Mouse (Mus musculus) heart, embryonic 13.5 days (tissue): ENCODE data around the gene Rab4b. TPM values are rescaled to one million over a fixed set of nuclear protein-coding genes. Genes with fewer than 3 reads are reported as not detected.

Source experiments
- ATAC-seq: fragments of 200-750 bp; cut with Nextera tagmentation; 2 replicates; pipeline ENCODE4 v1.8.0; 2017; ENCODE audit warnings: moderate TSS enrichment; ENCODE audit not compliant: insufficient number of reproducible peaks, low FRiP score, low TSS enrichment; ENCODE audit errors: extremely low read depth
- H3K27ac ChIP-seq: fragments of 300-500 bp; sonication (generic); replicated peaks from 2 replicates; pipeline ENCODE4 v1.5.1; 2015; ENCODE audit warnings: moderate library complexity, mild to moderate bottlenecking, inconsistent platforms
- H3K27me3 ChIP-seq: fragments of 300-500 bp; sonication (generic); replicated peaks from 2 replicates; pipeline ENCODE4 v1.6.1; 2015; ENCODE audit warnings: mild to moderate bottlenecking, inconsistent platforms
- H3K36me3 ChIP-seq: fragments of 300-500 bp; sonication (generic); 2 replicates; pipeline ENCODE4 v1.6.1; 2015; ENCODE audit warnings: mild to moderate bottlenecking, inconsistent platforms
- H3K4me1 ChIP-seq: fragments of 300-500 bp; sonication (generic); 2 replicates; pipeline ENCODE4 v1.6.1; 2015; ENCODE audit warnings: inconsistent platforms
- H3K4me2 ChIP-seq: fragments of 300-500 bp; sonication (generic); 2 replicates; pipeline ENCODE4 v1.6.1; 2015; ENCODE audit warnings: inconsistent platforms, mild to moderate bottlenecking, moderate library complexity
- H3K4me3 ChIP-seq: fragments of 300-500 bp; sonication (generic); 2 replicates; pipeline ENCODE4 v1.5.1; 2015; ENCODE audit warnings: moderate library complexity, mild to moderate bottlenecking, inconsistent platforms
- H3K9ac ChIP-seq: fragments of 300-500 bp; sonication (generic); 2 replicates; pipeline ENCODE4 v1.6.1; 2015; ENCODE audit warnings: inconsistent platforms, mild to moderate bottlenecking, moderate library complexity
- H3K9me3 ChIP-seq: fragments of 300-500 bp; sonication (generic); 2 replicates; pipeline ENCODE4 v1.6.1; 2016; ENCODE audit warnings: inconsistent platforms
- WGBS: fragments of 180-500 bp; shearing (Covaris S2); methylation state at CpG from one replicate; pipeline ENCODE4 v1.1.7; 2015; ENCODE audit warnings: mixed read lengths; 5-methylcytosine and 5-hydroxymethylcytosine counted together
- polyA plus RNA-seq: library from polyadenylated mRNA; unstranded; fragments of >200 nt; fragmentation: Nextera tagmentation; extraction: Ambion mirVana; gene quantifications from 2 replicates; pipeline ENCODE4 v1.2.1, GENCODE M21; 2015

Gene Rab4b
- polyA plus RNA-seq, 1 experiment from 2014 or later, result 48.8 TPM

- no peak overlapping the region for H3K9ac ChIP-seq
- 68% methylated on average over 1 of the region's 1 CpGs for WGBS
- H3K27ac ChIP-seq, result no peak overlapping the region
- H3K4me2 ChIP-seq, result no peak overlapping the region
- H3K9me3 ChIP-seq, result no peaks in the 10 kb centered on the region
- H3K27me3 ChIP-seq, result no peaks in the 10 kb centered on the region
- H3K4me1 ChIP-seq, result peaks cover 24% of the 10 kb centered on the region
- no peak for ATAC-seq
- no peak overlapping the region for H3K4me3 ChIP-seq
- peaks cover 44% of the 10 kb centered on the region for H3K36me3 ChIP-seq
Measured at GRCm38 (mm10) chr7:27182498-27182897, 3.8 kb upstream of the Rab4b start.

DNA sequence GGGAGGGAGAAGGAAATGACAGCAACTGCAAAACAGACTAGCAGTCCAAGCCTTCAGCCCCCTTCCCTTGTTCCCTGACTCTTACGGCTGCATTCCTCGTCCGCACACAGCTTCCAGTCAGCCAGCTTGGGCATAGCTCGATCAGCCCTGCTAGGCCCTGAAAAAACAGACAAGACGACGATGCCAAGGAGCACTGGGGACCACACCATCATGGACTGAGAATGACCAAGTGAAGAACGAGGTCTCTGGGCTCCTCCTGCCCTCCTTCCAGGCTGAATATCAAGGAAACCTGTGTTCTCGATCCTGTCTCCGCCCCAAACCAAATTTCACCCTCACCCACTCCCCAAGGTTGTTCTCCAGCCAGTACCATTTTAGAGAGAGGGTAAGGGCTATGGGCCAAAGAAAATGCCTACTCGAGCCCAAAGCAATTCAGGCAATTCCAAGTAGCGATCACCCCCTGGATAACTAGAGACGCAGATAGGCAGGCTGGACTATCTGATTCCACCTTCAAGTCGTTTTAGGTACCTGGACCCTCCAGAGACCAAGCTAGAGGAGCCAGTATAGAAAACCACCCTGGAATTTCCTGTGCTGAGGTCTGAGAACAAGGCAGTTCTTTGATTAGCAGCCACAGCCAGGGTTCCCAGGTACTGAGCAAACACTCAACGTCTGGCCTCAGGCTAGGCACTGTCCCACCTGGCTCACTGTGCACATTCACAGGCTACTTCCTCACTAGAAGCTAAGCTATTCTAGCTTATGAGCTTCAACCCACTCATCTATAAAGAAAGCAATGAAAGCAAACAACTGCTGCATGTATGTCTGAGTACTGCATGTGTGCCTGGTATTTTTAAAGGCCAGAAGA lies 2.4 kb upstream of the Rab4b start, which contains the start of the genes Gm21983 and Mia:
Gene Gm21983, minus strand, starts transcription at position 250 of the 859 bp plus-strand sequence.
Gene Mia, minus strand, starts transcription at position 321 of the 859 bp plus-strand sequence.
- WGBS, result 56% methylated on average over 14 of the region's 14 CpGs
- Histone ChIP-seq H3K4me2 (no peak within 1 kb of the TSS), H3K4me3 (0 out of 2 replicates have a peak within 1 kb of the TSS, but pooled peaks have one; percentile 82), H3K9me3 (no peaks in the 10 kb centered on the region), H3K36me3 (peaks cover 30% of the 10 kb centered on the region), H3K27ac (peak within 1 kb of the TSS; percentile 81; the same call in 1 of the 2 replicates), H3K9ac (0 out of 2 replicates have a peak within 1 kb of the TSS, but pooled peaks have one; percentile 7), H3K4me1 (peaks cover 24% of the 10 kb centered on the region), H3K27me3 (no peaks in the 10 kb centered on the region)
- ATAC-seq, result no peak

DNA sequence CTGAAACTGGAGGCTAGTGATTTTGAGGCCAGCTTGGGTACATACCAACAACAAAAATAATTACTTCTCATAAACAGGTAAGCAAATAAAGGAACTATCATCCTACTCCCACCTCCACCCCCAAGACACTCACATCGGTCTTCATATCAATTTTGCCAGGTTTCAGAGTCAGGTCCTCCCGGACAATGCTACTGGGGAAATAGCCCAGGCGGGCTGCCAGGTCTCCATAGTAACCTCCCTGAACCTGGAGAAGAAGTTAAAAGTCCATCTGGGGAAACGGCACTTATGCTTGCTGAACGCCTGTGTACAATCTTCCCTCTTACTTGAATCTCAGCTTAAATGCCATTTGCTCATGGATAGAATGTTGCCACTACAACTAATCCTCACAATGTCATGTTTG lies 1.3 kb upstream of the Rab4b start:
- peaks cover 29% of the 10 kb centered on the region for H3K36me3 ChIP-seq
- peaks cover 24% of the 10 kb centered on the region for H3K4me1 ChIP-seq
- ATAC-seq, result no peak
- 0 out of 2 replicates have a peak overlapping the region, but pooled peaks have one; percentile 82 for H3K4me3 ChIP-seq
- no peak overlapping the region for H3K4me2 ChIP-seq
- H3K9ac ChIP-seq, result 0 out of 2 replicates have a peak overlapping the region, but pooled peaks have one; percentile 7
- no peaks in the 10 kb centered on the region for H3K9me3 ChIP-seq
- 61% methylated on average over 5 of the region's 5 CpGs for whole genome bisulfite sequencing
- H3K27ac ChIP-seq, result peak overlapping the region; percentile 81; the same call in 1 of the 2 replicates
- no peaks in the 10 kb centered on the region for H3K27me3 ChIP-seq

- Histone ChIP-seq H3K4me1 (peaks cover 24% of the 10 kb centered on the region), H3K9me3 (no peaks in the 10 kb centered on the region), H3K36me3 (peaks cover 29% of the 10 kb centered on the region), H3K9ac (peak overlapping the region; percentile 77), H3K4me2 (peak overlapping the region; percentile 74), H3K27ac (peak overlapping the region; percentile 81), H3K27me3 (no peaks in the 10 kb centered on the region), H3K4me3 (peak overlapping the region; percentile 82)
- no peak for ATAC-seq
- WGBS, result 43% methylated on average over 16 of the region's 16 CpGs
Measured at GRCm38 (mm10) chr7:27179217-27179918, 672 bp upstream of the Rab4b start.

DNA sequence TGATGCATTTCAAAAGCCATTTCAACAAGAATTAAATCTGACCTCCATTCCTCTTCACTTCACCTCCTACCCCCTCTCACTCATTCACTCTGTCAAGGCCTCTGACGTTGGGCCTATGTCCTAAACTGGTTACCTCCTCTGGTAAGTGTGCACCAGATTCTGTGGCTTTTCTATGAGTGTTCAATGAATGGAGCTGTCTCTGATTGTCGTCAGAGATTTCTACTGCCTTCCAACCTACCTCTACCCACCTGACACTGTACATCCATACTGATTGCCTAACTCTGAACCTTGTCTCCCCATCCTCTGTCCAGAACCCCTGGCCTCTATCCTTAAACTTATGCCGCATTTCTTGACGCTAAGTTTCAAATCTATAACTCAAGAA lies 763 bp downstream of the Rab4b start:
- Histone ChIP-seq H3K4me1 (peaks cover 24% of the 10 kb centered on the region), H3K27me3 (no peaks in the 10 kb centered on the region), H3K9ac (peak overlapping the region; percentile 84), H3K9me3 (no peaks in the 10 kb centered on the region), H3K4me3 (peak overlapping the region; percentile 82), H3K36me3 (peaks cover 31% of the 10 kb centered on the region), H3K27ac (peak overlapping the region; percentile 97), H3K4me2 (peak overlapping the region; percentile 74)
- 23% methylated on average over 4 of the region's 4 CpGs for WGBS
- no peak for ATAC-seq

DNA sequence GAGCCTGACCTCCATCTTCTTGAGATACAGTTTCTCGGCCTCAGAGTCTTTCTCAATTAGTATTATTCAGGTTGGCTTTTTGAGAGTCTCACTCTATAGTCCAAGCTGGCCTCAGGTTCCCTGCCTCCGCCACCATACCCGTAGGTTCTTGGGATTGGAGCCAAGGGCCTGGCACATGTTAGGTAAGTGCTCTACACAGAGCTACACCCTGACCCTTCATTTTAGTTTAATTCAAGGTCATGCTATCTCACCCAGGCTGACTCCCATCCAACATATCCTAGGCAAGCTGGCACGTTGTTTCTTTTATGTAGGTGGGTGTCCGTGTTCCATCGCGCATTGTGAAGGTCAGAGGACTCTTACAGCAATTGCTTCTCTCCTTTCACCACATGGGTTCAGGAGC lies 3.8 kb downstream of the Rab4b start:
- no peaks in the 10 kb centered on the region for H3K27me3 ChIP-seq
- H3K4me2 ChIP-seq, result no peak overlapping the region
- no peaks in the 10 kb centered on the region for H3K9me3 ChIP-seq
- 0 out of 2 replicates have a peak overlapping the region, but pooled peaks have one; percentile 14 for H3K9ac ChIP-seq
- WGBS, result 81% methylated on average over 7 of the region's 7 CpGs
- peaks cover 15% of the 10 kb centered on the region for H3K4me1 ChIP-seq
- no peak overlapping the region for H3K4me3 ChIP-seq
- no peak overlapping the region for H3K27ac ChIP-seq
- no peak for ATAC-seq
- peaks cover 61% of the 10 kb centered on the region for H3K36me3 ChIP-seq

DNA sequence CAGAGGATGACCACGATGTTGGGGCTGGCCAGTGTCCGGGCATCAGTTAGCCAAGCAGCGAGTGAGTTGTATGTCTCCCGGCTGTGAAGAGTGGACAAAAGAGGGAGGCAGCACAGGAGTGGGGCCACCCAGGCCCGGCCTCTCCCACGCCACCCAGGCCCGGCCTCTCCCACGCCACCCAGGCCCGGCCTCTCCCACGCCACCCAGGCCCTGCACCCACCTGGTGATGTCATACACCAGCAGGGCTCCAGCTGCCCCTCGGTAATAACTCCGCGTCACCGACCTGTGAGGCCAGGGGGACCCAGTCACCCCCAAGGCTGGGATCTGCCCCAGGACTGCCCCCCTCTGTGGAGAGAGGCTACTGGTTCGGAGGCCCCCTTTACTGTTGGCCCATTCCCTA lies 4.2 kb downstream of the Rab4b start:
- WGBS, result 90% methylated on average over 15 of the region's 15 CpGs
- no peak overlapping the region for H3K4me3 ChIP-seq
- H3K4me1 ChIP-seq, result peaks cover 11% of the 10 kb centered on the region
- no peak overlapping the region for H3K27ac ChIP-seq
- H3K36me3 ChIP-seq, result peaks cover 61% of the 10 kb centered on the region
- H3K4me2 ChIP-seq, result no peak overlapping the region
- no peak overlapping the region for H3K9ac ChIP-seq
- H3K27me3 ChIP-seq, result no peaks in the 10 kb centered on the region
- no peaks in the 10 kb centered on the region for H3K9me3 ChIP-seq
- ATAC-seq, result no peak

DNA sequence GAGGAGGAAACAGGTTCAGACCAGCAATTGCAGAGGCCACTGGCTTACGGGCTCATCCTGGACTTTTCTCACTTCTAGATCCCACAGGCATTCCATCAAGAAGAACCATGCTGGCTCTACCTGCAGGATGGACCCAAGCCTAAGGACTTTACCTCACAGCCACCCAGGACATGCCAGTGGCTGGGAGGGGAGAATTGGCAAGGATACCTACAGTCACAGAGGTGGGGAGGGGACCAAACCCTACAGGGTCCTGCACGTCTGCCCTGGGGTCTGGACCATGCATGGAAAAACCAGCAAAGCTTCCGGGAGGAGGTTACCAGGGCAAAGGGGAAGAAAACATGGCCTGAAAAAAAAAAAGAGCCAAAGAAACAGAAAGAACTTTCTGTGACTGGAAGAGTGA lies 7.7 kb downstream of the Rab4b start:
- H3K9ac ChIP-seq, result no peak overlapping the region
- peaks cover 61% of the 10 kb centered on the region for H3K36me3 ChIP-seq
- no peaks in the 10 kb centered on the region for H3K27me3 ChIP-seq
- 82% methylated on average over 3 of the region's 3 CpGs for WGBS
- no peak overlapping the region for H3K4me3 ChIP-seq
- no peak overlapping the region for H3K4me2 ChIP-seq
- H3K4me1 ChIP-seq, result peaks cover 11% of the 10 kb centered on the region
- no peak for ATAC-seq
- no peak overlapping the region for H3K27ac ChIP-seq
- H3K9me3 ChIP-seq, result no peaks in the 10 kb centered on the region

GRCm38 (mm10) chr7:27168371-27168770 lies 10.3 kb downstream of the Rab4b start:
- no peaks in the 10 kb centered on the region for H3K9me3 ChIP-seq
- no peak overlapping the region for H3K9ac ChIP-seq
- 89% methylated on average over 5 of the region's 5 CpGs for WGBS
- H3K4me2 ChIP-seq, result no peak overlapping the region
- ATAC-seq, result no peak
- peaks cover 56% of the 10 kb centered on the region for H3K36me3 ChIP-seq
- no peak overlapping the region for H3K4me3 ChIP-seq
- peaks cover 35% of the 10 kb centered on the region for H3K4me1 ChIP-seq
- no peaks in the 10 kb centered on the region for H3K27me3 ChIP-seq
- H3K27ac ChIP-seq, result no peak overlapping the region

- Histone ChIP-seq H3K36me3 (peaks cover 56% of the 10 kb centered on the region), H3K4me2 (peak overlapping the region; percentile 87), H3K9me3 (no peaks in the 10 kb centered on the region), H3K27ac (peak overlapping the region; percentile 98), H3K4me1 (peaks cover 43% of the 10 kb centered on the region), H3K4me3 (peak overlapping the region; percentile 80), H3K9ac (peak overlapping the region; percentile 96), H3K27me3 (no peaks in the 10 kb centered on the region)
- no peak for ATAC-seq
- 73% methylated on average over 11 of the region's 11 CpGs for WGBS
Measured at GRCm38 (mm10) chr7:27167475-27168094, 11.1 kb downstream of the Rab4b start.
